Mouse (Mus musculus) frontal cortex, postnatal 10 days (tissue): ENCODE results near the gene Mfsd14b.
A peak's percentile ranks its signal among the peaks of the same experiment; 100 is the strongest.

ENCODE experiments used
- DNase-seq, 2 experiments: peaks; one replicate each; pipeline ENCODE4 v3.0.0; 2022; ENCODE audit warnings: low spot score in 2 of 2, mixed read lengths in 1 of 2

Mfsd14b gene

DNA sequence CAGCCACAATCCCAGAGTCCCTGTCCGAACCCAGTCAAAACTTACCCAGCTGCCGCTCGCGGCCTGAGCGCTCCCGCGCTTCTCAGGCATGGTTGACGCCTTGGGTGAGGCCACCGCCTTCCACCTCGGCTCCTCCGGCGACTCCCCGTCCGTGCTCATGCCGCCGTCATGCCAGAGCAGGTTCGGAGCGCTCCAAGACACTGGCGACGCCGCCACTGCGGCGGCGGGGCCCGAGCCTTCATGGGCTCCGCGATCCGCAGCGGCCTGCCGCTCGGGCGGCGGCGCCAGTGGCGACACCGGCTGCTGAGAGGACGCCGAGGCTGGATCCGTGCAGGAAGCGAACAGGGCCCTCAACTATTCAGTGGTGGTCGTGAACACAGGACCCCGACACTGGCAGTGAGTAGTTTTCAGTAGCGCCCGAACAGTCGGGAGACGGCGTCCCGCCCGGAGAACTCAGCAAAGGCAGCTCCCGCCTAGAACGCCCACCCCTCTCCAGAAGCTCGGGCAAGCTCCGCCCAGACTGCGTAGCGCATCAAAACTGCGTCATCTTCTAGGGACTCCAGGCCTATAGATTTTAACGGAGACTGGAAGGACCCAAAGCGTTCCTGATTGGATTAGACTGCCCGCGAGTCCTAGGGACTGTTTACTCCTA, at the start of gene Mfsd14b:
Mfsd14b (minus strand) TSS at position 517 of the 652 bp plus-strand sequence.
- DNase-seq, result peak; percentile 88 to 93

DNA sequence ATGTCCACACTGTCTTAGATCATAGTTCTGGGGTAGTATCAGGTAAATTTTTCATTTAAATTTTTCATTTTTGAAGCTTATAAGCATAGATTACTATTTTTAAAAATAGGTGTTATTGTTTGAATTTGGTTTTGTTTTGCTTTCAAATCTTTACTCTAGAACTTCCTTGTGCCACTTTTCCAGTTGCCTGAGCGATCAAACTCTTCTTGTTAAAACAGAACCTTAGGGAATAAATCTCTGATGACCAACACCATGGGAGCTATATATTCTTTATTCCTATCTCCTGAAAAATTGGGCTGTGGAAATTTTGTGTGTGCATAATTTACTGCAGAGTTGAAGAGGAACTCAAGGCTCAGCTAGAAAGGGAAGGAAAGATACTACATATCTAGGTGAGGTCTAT, 37.2 kb upstream of the Mfsd14b start, which contains the start of gene Olfr466:
Olfr466 (plus strand) TSS at position 301 of the 400 bp plus-strand sequence.
- DNase-seq, result no peak

- no peak for DNase-seq
Observed at GRCm38 (mm10) chr13:65137789-65138188, 25.0 kb upstream of the Mfsd14b start, which contains the start of gene Olfr465-ps1. Gene Olfr465-ps1 (plus strand): TSS chr13:65138089.

DNA sequence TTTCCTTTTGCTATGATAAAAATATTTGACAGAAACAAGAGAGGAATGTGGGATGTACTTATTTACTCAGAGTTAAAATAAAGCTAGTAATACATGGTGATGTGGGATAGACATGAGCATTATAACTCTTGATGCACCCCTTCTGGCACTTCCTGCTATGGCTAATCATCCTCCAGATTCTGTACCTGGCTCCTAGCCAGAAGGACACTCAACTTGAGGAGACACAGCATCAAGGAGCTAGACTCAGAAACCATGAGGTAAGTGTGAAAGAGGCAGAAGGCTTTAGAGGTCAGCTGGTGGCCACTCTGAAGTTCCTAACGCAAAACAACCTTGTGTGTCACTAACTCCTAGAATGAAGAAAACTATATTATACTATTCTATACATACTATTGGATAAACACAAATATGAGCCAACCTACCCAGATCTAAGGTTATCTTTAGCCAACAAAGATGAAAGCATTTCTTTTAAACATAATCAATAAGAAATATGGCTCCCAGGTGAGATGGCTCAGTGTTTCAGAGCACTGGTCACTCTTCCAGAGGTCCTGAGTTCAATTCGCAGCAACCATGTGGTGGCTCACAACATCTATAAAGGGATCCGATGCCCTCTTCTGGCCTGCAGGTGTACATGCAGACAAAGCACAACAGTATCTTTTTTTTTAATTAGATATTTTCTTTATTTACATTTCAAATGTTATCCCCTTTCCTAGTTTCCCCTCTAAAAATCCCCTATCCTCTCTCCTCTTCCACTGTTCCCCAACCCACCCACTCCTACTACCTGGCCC, 14.5 kb upstream of the Mfsd14b start:
- DNase-seq, result no peak

- DNase-seq, result no peak
Observed at GRCm38 (mm10) chr13:65122111-65122510, 9.3 kb upstream of the Mfsd14b start.

GRCm38 (mm10) chr13:65120984-65121383, 8.2 kb upstream of the Mfsd14b start:
- DNase-seq, result no peak

GRCm38 (mm10) chr13:65113239-65113638, 464 bp upstream of the Mfsd14b start:
- no peak for DNase-seq

DNA sequence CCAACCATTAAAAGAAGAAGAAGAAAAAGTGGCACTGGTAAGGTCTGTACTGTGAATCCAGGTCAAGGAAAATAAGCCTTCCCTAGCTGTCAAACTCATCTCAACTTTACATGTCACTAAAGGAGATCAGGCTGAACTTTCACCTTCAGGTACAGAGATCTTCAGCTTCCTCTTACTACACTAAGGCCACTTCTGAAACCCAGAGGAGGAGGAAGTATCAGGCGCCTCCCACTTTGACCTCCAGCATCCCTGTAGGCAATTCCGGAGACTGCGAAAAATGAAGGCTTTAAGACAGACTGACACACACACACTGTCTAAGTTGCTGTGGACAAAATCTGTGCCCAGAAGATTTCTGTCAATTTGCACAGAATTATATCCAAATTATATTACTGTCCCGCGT, 814 bp downstream of the Mfsd14b start:
- DNase-seq, result no peak

DNA sequence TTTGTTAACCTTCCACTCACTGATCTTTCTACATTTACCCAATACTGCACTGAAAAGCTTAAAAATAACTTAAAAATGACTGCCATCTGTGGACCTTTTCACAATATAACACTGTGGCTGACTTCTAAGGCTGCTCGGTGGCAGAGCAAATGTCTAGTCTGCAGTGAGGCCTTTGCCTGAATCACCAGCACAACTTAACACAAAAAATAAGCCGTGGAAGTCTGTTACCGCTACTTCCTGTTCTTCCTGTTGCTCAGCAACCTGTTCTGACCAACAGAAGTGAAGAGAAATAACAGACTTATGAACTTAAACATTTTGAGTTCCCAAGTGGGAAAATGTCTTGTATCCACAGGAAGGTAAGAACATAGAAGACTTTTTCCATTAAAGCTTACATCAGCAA, 11.5 kb downstream of the Mfsd14b start:
- DNase-seq, result no peak

- no peak for DNase-seq
Observed at GRCm38 (mm10) chr13:65100678-65101077, 12.1 kb downstream of the Mfsd14b start.

DNA sequence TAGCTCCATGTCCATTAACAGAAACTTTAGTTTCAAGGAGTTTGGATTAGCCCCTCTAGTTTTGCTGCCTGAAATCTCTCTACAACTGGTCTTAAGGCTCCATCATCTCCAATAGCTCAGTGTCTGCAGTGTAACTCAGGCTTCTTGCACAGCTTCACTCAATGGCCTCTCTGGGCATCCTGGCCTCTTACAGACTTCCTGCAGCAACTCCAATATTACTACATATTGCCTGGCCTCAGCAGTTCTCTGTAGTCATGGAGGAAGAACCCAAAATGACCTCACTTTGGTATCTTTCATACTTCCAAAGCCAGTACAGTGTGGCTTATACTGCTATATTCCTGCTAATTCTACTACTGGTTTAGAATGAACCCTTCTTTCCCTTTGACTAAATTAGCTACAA, 15.8 kb downstream of the Mfsd14b start:
- DNase-seq, result no peak

DNA sequence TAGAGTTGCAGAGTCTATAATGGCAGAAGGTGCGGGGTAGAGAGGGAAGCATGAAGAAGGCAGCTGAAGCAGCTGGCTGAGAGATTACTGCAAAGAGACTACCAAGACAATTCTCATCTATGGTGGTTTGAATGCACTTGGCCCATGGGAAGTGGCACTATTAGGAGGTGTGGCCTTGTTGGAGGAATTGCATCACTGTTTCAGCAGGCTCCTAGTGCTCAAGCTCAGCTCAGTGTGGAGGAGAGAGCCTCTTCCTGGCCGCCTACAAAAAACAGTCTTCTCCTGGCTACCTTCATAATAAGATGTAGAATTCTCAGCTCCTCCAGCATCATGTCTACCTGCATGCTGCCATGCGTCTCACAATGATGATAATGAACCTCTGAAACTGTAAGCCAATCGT, 16.9 kb downstream of the Mfsd14b start:
- DNase-seq, result no peak

DNA sequence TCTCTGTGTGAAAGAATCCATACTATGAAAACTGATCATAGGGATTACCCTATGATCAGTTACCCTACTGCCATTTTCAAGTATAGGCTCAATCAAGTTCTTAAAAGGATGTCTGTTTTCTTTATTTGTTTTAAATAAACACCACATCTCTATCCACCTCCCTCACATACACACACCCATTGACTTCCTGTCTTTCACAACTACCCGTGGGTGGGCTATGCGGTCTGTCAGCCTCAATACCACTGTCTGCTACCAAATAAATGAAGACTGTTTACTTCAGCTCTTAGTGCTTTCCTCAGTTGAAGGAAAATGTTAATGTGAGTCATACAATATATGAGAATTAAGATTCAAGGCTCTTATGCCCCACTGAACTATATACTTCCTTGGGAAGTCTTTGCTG, 42.8 kb downstream of the Mfsd14b start:
- no peak for DNase-seq

GRCm38 (mm10) chr13:65052660-65053059, 60.1 kb downstream of the Mfsd14b start, which contains the start of gene Prss47:
Gene Prss47 (minus strand): TSS chr13:65052760.
- no peak for DNase-seq

DNA sequence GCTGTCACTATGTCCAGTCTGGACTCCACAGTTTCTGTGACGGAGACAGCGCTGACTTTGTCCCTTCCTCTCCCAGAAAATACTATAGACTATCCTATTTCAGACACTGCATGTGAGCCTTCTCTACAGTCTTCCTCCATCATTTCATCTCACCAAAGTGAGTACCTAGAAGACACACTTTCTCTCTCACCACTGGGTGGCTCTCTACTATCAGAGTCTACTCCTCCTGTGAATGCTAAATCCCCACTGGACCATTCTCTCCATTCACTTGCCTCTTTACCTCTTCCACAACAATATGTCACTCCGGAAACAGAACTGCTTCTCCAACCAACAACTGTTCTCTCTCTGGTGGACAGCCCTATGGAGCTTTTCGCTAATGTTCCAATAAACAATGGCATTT, 77.7 kb downstream of the Mfsd14b start:
- no peak for DNase-seq

- no peak for DNase-seq
Observed at GRCm38 (mm10) chr13:65032758-65033157, 80.0 kb downstream of the Mfsd14b start, which contains the start of gene Spata31d1c. Gene Spata31d1c (plus strand): TSS chr13:65033058.
